Mouse (Mus musculus): Measurements from ENCODE around the gene Gsdma2. TPM values are rescaled to one million over a fixed set of nuclear protein-coding genes. Genes with fewer than 3 reads are reported as not detected.
"Not testable (repeated sequence)": the region's sequence is repeated elsewhere in the genome, so short reads cannot be mapped to it uniquely, and the experiment has no call there.

Gsdma2 gene
- total RNA-seq, 2 experiments from 2014 or later: not detected

DNA sequence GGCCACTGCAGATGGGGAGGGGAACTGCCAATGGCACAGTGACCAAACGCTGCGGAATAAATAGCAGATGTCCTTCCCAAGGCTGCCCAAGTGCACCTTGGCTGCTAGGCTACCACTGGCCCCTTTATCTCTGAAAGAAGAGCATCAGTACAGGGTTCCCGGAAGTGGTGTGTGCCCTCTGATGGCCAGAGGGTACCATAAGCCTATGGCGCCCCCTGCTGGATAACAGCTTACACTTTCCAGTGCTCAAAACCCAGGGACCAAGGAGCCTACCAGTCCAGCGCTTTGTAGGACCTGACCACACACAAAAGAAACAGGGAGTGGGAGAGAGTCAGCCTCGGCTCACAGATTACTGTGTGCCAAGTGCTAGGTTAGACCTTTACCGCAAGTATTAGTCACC is 8.5 kb downstream of the Gsdma2 start:
- DNase-seq (ENCODE audit: low spot score in 2 of 2): peak in 1 of 2 experiments; percentile 9
- intact Hi-C loops (cut with DNase I): not testable (repeated sequence)

DNA sequence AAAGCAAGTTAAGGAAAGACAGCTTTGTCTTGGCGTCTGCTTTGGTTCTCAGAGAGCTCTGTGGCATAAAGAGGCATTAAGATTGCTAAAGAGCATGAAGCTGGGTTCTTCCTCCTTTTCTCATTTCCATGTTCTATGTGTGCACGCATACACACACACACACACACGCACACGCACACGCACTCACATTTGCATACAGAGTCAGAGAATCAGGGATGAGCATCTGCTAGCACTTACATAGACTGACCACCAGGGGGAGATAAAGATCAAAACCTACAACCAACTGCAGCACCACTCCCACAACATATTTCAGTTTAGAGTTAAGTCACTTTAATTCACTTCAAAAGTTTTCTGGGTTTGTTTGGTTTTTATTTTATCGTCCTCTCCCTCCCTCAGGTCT is 14.0 kb downstream of the Gsdma2 start:
- intact Hi-C loops (cut with DNase I): no loop called here
- peak in 1 of 2 experiments; percentile 20 for DNase-seq (ENCODE audit: low spot score in 2 of 2)

GRCm38 (mm10) chr11:98664091-98664490 is 17.5 kb downstream of the Gsdma2 start, which contains the start of gene Gsdma:
Gsdma (plus strand) TSS chr11:98664351.
- intact Hi-C loops (cut with DNase I): no loop called here
- no peak for DNase-seq (ENCODE audit: low spot score in 2 of 2)

GRCm38 (mm10) chr11:98668984-98669383 is 22.4 kb downstream of the Gsdma2 start:
- intact Hi-C loops (cut with DNase I): no loop called here
- no peak for DNase-seq (ENCODE audit: low spot score in 2 of 2)

DNA sequence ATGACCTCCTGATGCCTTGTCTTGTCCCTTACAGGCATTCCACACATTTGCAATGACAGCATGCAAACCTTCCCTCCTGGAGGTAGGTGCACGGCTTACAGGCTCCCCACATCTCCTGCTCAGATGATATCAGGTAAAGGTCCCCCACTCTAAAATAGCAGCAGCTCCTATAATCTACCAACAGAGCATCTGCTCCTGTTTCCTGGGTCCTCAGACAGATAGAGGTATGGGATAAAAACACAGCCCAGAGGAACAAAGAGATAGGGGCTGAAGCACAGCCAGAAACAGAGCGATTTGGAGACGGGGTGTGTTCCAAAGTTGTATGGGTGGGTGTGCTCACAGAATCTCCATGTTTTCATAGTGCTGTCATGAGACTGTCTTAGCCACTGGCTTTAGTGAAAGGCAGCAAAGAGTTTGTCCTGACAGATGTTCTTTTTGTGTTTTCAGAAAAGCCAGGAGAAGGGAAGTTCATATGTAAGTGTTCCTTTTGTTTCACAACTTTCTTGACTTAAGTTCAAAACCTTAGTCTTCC is 24.8 kb downstream of the Gsdma2 start:
- intact Hi-C loops (cut with DNase I): no loop called here
- no peak for DNase-seq (ENCODE audit: low spot score in 2 of 2)

DNA sequence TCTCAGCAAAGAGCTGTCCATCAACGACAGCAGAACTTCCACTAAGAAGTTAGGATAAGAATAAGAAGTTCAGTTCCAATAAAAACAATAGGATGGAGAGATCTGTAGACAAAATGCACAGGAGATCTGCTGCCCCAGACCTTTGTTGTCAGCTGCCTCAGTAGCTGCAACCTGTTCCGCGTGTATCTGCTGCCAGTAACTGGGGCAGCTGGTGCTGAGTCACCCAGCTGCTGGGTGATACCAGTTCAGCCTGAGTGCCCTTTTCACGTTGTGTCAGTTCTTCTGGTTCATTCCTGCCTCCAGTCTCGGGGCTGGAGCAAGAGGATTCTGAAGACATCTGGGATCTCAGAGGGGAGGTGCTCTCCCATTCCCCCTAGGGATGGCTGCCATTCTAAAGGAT is 25.3 kb downstream of the Gsdma2 start:
- DNase-seq (ENCODE audit: low spot score in 2 of 2): no peak
- intact Hi-C loops (cut with DNase I): no loop called here

DNA sequence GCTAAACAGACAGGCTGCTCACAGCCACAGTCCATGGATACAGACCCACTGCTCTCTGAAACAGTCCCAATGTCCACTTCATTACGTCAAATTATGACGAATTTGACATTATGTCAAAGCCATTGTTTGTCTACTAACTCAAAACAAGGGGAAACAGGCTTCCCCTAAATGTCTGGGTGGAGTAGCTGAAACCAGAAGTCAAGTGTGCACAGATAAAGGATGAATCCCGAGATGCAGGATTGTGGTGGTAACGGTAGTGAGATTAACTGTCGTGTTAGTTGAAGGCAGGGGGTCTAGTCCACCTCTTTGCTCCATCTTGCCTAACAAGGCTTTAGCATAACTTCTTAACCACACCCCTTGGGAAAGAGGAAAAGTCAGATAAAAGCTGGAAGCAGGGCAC is 25.9 kb downstream of the Gsdma2 start:
- intact Hi-C loops (cut with DNase I): no loop called here

DNA sequence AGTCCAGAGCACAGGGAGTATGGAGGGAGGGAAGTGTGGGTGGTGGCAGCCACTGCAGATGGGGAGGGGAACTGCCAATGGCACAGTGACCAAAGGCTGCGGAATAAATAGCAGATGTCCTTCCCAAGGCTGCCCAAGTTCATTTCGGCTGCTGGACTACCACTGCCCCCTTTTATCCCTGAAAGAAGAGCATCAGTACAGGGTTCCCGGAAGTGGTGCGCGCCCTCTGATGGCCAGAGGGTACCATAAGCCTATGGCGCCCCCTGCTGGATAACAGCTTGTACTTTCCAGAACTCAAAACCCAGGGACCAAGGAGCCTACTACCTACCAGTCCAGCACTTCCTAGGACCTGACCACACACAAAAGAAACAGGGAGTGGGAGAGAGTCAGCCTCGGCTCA is 26.6 kb downstream of the Gsdma2 start:
- DNase-seq (ENCODE audit: low spot score in 2 of 2): peak in 1 of 2 experiments; percentile 39
- intact Hi-C loops (cut with DNase I): not testable (repeated sequence)

More for the DNA sequence above, 25.9 kb downstream of the Gsdma2 start:
- no peak for DNase-seq (ENCODE audit: low spot score in 2 of 2)

DNA sequence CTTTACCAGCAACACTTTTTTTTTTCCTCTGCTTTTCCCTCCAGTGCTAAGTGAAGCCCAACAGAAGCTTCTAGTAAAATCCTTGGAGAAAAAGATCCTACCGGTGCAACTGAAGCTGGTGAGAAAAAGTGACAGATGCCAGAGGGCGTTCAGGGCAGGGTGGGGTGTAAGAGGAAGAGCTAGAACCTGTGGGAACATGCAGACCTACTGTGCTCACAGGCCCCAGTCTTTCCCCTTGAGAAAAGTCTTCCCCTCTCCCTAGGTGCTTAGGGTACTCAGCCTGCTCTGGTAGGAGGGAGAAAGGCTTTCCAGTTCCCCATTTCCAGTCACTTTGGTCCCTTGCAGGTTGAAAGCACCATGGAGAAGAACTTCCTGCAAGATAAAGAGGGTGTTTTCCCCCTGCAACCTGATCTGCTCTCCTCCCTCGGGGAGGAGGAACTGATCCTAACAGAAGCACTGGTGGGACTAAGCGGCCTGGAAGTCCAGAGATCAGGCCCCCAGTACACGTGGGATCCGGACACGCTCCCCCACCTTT is 29.3 kb downstream of the Gsdma2 start:
- DNase-seq (ENCODE audit: low spot score in 2 of 2): no peak
- intact Hi-C loops (cut with DNase I): no loop called here

GRCm38 (mm10) chr11:98680023-98680422 is 33.5 kb downstream of the Gsdma2 start:
- no peak for DNase-seq (ENCODE audit: low spot score in 2 of 2)
- intact Hi-C loops (cut with DNase I): no loop called here

- intact Hi-C loops (cut with DNase I); DNase-seq (ENCODE audit: low spot score in 2 of 2): not testable (repeated sequence)
Observed at GRCm38 (mm10) chr11:98680595-98680994, 34.0 kb downstream of the Gsdma2 start.

DNA sequence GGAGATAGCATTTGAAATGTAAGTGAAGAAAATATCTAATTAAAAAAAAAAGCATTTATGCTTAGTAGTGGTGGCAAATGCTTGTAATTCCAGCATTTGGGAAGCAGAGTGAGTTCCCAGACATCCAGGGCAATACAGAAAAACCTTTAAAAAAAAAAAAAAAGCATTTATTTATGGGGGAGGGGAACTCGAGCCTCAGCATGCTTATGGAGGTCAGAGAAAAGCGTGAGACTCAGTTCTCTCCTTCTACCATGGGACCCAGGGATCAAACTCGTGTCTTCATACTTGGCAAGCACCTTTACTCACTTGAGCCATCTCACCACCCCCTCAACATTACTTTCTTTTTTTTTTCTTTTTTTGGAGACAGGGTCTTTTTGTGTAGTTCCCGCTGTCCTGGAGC is 34.6 kb downstream of the Gsdma2 start:
- intact Hi-C loops (cut with DNase I): no loop called here
- no peak for DNase-seq (ENCODE audit: low spot score in 2 of 2)

GRCm38 (mm10) chr11:98681786-98682745 is 35.5 kb downstream of the Gsdma2 start, which contains the start of gene Psmd3:
Psmd3 (plus strand) TSS chr11:98682554.
- peak; percentile 98 to 99 for DNase-seq (ENCODE audit: low spot score in 2 of 2)
- intact Hi-C loops (cut with DNase I): no loop called here

- intact Hi-C loops (cut with DNase I): no loop called here
- DNase-seq (ENCODE audit: low spot score in 2 of 2): no peak
Observed at GRCm38 (mm10) chr11:98682811-98683210, 36.3 kb downstream of the Gsdma2 start.

DNA sequence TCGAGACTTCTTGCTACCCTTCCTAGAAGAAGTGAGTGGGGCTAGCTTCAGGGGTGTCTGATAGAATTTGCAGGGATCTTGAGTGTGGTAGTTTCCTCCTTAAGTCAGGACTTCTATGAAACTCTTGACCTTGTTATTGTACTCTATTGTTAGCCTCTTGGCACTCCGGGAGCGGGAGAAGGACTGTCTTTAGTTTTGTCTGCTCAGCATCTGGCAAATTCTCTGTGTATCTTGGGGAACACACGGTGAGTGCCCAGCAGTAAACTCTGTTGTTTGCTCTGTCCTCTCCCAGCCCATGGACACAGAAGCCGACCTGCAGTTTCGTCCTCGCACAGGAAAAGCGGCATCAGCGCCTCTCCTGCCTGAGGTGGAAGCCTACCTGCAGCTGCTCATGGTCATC is 39.1 kb downstream of the Gsdma2 start:
- no peak for DNase-seq (ENCODE audit: low spot score in 2 of 2)
- intact Hi-C loops (cut with DNase I): no loop called here

GRCm38 (mm10) chr11:98686976-98687375 is 40.4 kb downstream of the Gsdma2 start:
- no peak for DNase-seq (ENCODE audit: low spot score in 2 of 2)
- intact Hi-C loops (cut with DNase I): no loop called here

GRCm38 (mm10) chr11:98688009-98688408 is 41.5 kb downstream of the Gsdma2 start:
- intact Hi-C loops (cut with DNase I): no loop called here
- DNase-seq (ENCODE audit: low spot score in 2 of 2): no peak

GRCm38 (mm10) chr11:98693201-98693600 is 46.6 kb downstream of the Gsdma2 start:
- DNase-seq (ENCODE audit: low spot score in 2 of 2): no peak

DNA sequence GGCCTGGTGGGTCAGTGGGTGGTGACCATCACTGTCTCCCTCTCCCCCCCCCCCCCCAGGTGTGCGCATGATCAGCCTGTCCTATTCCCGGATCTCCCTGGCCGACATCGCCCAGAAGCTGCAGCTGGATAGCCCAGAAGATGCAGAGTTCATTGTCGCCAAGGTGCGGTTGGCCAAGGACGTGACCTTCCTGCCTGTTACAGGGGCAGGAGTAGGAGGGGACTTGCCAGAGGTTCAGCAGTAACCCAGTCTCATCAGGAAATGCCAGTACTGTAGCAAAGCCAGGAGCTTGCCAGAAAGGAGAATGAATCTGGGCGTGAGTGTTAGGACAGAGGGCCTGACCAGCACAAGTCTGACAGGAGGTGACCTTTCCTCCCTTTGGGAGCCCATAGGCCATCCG is 47.2 kb downstream of the Gsdma2 start:
- no peak for DNase-seq (ENCODE audit: low spot score in 2 of 2)
- intact Hi-C loops (cut with DNase I): no loop called here

More at GRCm38 (mm10) chr11:98693201-98693600, 46.6 kb downstream of the Gsdma2 start:
- intact Hi-C loops (cut with DNase I): no loop called here

DNA sequence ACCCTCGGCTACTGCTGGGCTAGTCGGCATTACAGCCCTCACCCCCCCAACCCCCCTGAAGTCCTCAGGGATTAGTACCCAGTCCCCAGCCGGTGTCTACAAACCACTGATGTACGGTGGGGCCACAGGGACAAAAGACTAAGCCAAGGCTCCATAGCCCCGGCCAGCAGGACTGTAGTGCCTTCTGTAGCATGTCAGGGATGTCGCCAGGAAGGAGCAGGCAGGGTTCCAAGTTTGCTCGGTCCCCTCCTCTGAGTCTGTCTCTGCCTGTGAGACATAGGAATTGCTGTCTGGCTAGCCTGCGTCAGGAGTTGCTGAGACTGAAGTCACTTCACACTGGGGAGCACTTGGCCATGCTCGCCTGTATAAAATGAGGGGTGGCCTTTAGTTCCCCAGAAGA is 47.7 kb downstream of the Gsdma2 start:
- no peak for DNase-seq (ENCODE audit: low spot score in 2 of 2)
- intact Hi-C loops (cut with DNase I): no loop called here

GRCm38 (mm10) chr11:98695408-98695807 is 48.8 kb downstream of the Gsdma2 start:
- no peak for DNase-seq (ENCODE audit: low spot score in 2 of 2)
- intact Hi-C loops (cut with DNase I): loop anchor here (5.0 kb wide), 1 partner anchor 132 kb away; no protein-coding TSS in a partner anchor
